Mouse (Mus musculus) lung, embryonic 14.5 days (tissue): ENCODE measurements around the gene Apopt1. TPM values are rescaled to one million over a fixed set of nuclear protein-coding genes. Genes with fewer than 3 reads are reported as not detected.

ENCODE experiments used
- ATAC-seq: fragments of 200-750 bp; cut with Nextera tagmentation; 2 replicates; pipeline ENCODE4 v1.8.0; 2017; ENCODE audit warnings: mild to moderate bottlenecking, moderate TSS enrichment, moderate library complexity; ENCODE audit not compliant: insufficient read depth
- DNase-seq: peaks from one replicate; pipeline ENCODE4 v3.0.0-alpha.2; 2015
- H3K27ac ChIP-seq: fragments of 300-500 bp; sonication (generic); 2 replicates; pipeline ENCODE4 v1.5.1; 2014; ENCODE audit warnings: low read depth, mild to moderate bottlenecking, moderate library complexity
- H3K27me3 ChIP-seq: fragments of 300-500 bp; sonication (generic); 2 replicates; pipeline ENCODE4 v1.6.1; 2014; ENCODE audit warnings: low read length, control low read depth; ENCODE audit not compliant: insufficient read depth
- H3K36me3 ChIP-seq: fragments of 300-500 bp; sonication (generic); 2 replicates; pipeline ENCODE4 v1.6.1; 2014; ENCODE audit warnings: control low read depth; ENCODE audit not compliant: insufficient read depth
- H3K4me1 ChIP-seq: fragments of 300-500 bp; sonication (generic); 2 replicates; pipeline ENCODE4 v1.6.1; 2014; ENCODE audit warnings: antibody characterized with exemption, control low read depth; ENCODE audit not compliant: insufficient read depth
- H3K4me2 ChIP-seq: fragments of 300-500 bp; sonication (generic); 2 replicates; pipeline ENCODE4 v1.6.1; 2014; ENCODE audit warnings: mild to moderate bottlenecking
- H3K4me3 ChIP-seq: fragments of 300-500 bp; sonication (generic); 2 replicates; pipeline ENCODE4 v1.5.1; 2014; ENCODE audit warnings: low read depth, low read length
- H3K9ac ChIP-seq: fragments of 300-500 bp; sonication (generic); 2 replicates; pipeline ENCODE4 v1.6.1; 2014
- H3K9me3 ChIP-seq: fragments of 300-500 bp; sonication (generic); 2 replicates; pipeline ENCODE4 v1.6.1; 2016; ENCODE audit warnings: low read depth, low read length, control low read depth
- CTCF ChIP-seq: IDR thresholded peaks from 2 replicates; pipeline ENCODE4 v1.5.1; 2016; ENCODE audit warnings: antibody characterized with exemption, low read depth
- WGBS: fragments of 180-500 bp; shearing (Covaris S2); extraction: QIAGEN DNeasy Blood & Tissue Kit; methylation state at CpG from one replicate; pipeline ENCODE4 v1.1.7; 2014; 5-methylcytosine and 5-hydroxymethylcytosine counted together
- polyA plus RNA-seq: library from polyadenylated mRNA; unstranded; fragments of >200 nt; fragmentation: Nextera tagmentation; extraction: Ambion mirVana; gene quantifications from 2 replicates; pipeline ENCODE4 v1.2.1, GENCODE M21; 2014

The Apopt1 gene
- polyA plus RNA-seq, 1 experiment from 2014 or later: 57.3 TPM

DNA sequence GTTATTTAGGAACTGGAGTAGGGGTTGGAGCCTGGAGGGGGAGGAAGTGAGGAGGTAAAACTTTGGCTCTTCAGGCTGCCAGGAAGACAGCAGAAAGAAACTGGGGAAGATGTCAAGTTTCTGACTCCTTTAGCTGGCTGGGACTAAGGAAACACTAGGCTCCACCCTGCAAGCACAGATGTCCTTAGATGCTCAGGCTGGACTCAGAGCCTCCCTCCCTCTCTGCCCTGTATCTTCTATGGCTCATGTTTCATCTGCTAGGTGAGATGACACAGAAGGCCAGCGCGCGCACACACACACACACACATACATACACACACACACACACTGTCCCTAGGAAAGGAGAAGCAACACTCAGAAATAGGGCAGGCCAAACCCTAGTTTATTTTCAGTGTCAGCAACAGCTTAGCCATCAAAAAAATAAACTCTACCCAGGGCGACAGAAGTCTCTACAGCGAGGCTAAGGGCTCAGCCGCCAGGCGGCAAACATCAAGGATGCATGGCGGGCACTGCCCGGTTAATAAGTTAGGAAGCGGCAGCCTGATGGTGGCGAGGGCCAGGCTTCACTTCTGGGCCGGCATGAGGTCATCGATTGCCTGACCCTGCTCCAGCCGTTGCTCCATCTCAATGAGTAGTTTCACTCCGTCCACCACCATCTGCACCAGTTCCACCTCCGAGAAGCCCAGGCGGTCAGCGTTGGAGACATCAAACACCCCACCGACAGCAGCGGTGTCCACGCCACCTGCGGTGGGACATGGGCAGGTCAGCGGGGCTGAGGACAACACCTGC, 43.9 kb upstream of the Apopt1 start:
- Histone ChIP-seq H3K36me3 (no peaks in the 10 kb centered on the region), H3K4me2 (peak overlapping the region; percentile 97), H3K9ac (peak overlapping the region; percentile 30), H3K4me1 (peaks cover 21% of the 10 kb centered on the region), H3K9me3 (no peaks in the 10 kb centered on the region), H3K27me3 (peaks cover 39% of the 10 kb centered on the region), H3K4me3 (0 out of 2 replicates have a peak overlapping the region, but pooled peaks have one; percentile 56), H3K27ac (peak overlapping the region; percentile 61)
- ATAC-seq (no peak), DNase-seq (peak; percentile 57)
- TF ChIP-seq CTCF: no peak
- WGBS: 49% methylated on average over 23 of the region's 23 CpGs

GRCm38 (mm10) chr12:111669961-111670360, 43.1 kb upstream of the Apopt1 start:
- DNase-seq: no peak
- 48% methylated on average over 8 of the region's 8 CpGs for WGBS
- peak overlapping the region; percentile 97 for H3K4me2 ChIP-seq
- TF ChIP-seq CTCF: no peak
- H3K27ac ChIP-seq: no peak overlapping the region
- peaks cover 14% of the 10 kb centered on the region for H3K4me1 ChIP-seq
- no peak for ATAC-seq
- peaks cover 40% of the 10 kb centered on the region for H3K27me3 ChIP-seq
- no peaks in the 10 kb centered on the region for H3K36me3 ChIP-seq
- peak overlapping the region; percentile 56; the same call in 1 of the 2 replicates for H3K4me3 ChIP-seq
- no peak overlapping the region; the same call in 1 of the 2 replicates for H3K9ac ChIP-seq
- no peaks in the 10 kb centered on the region for H3K9me3 ChIP-seq

GRCm38 (mm10) chr12:111670371-111670971, 42.6 kb upstream of the Apopt1 start:
- no peak for TF ChIP-seq CTCF
- ATAC-seq: no peak

DNA sequence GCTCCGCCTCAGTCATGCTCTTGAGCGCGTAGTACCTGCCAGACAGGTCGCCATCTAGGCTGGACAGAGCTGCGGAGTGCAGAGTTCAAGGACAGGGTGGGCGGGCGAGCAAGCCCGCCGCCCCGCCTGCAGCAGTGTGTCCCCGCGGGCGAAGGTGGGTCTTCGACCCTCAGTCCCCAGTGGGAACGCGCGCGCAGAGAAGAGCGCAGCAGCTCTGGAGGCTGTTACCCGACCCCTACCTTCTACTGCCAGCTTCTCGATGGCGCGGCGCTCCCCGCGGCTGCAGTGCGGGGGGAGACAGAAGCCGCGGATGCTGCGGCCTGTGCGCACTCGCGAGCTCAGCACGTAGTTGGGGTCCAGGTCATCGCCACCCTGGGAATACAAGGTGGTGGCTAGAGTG, 42.1 kb upstream of the Apopt1 start:
- Histone ChIP-seq H3K9ac (peak overlapping the region; percentile 52), H3K27ac (no peak overlapping the region), H3K36me3 (no peaks in the 10 kb centered on the region), H3K4me2 (peak overlapping the region; percentile 97), H3K4me1 (peaks cover 10% of the 10 kb centered on the region), H3K27me3 (peaks cover 40% of the 10 kb centered on the region), H3K4me3 (peak overlapping the region; percentile 56), H3K9me3 (no peaks in the 10 kb centered on the region)
- TF ChIP-seq CTCF: no peak
- WGBS: 2% methylated on average over 35 of the region's 35 CpGs
- 0 out of 2 replicates have a peak, but pooled peaks have one; percentile 0 for ATAC-seq
- DNase-seq: no peak

More at GRCm38 (mm10) chr12:111670371-111670971, 42.6 kb upstream of the Apopt1 start:
- H3K4me2 ChIP-seq: peak overlapping the region; percentile 97
- DNase-seq: peak; percentile 34
- peak overlapping the region; percentile 56 for H3K4me3 ChIP-seq
- H3K36me3 ChIP-seq: no peaks in the 10 kb centered on the region
- H3K9me3 ChIP-seq: no peaks in the 10 kb centered on the region
- peak overlapping the region; percentile 52 for H3K9ac ChIP-seq
- no peak overlapping the region for H3K27ac ChIP-seq
- H3K4me1 ChIP-seq: peaks cover 10% of the 10 kb centered on the region
- H3K27me3 ChIP-seq: peaks cover 40% of the 10 kb centered on the region
- 14% methylated on average over 29 of the region's 29 CpGs for WGBS

GRCm38 (mm10) chr12:111671431-111671902, 41.6 kb upstream of the Apopt1 start:
- Histone ChIP-seq H3K4me1 (peaks cover 10% of the 10 kb centered on the region), H3K27me3 (peaks cover 40% of the 10 kb centered on the region), H3K9ac (peak overlapping the region; percentile 52), H3K36me3 (no peaks in the 10 kb centered on the region), H3K4me3 (peak overlapping the region; percentile 56), H3K9me3 (no peaks in the 10 kb centered on the region), H3K27ac (no peak overlapping the region), H3K4me2 (peak overlapping the region; percentile 97)
- peak; percentile 9; the same call in 1 of the 2 replicates for ATAC-seq
- no peak for TF ChIP-seq CTCF
- peak; percentile 66 for DNase-seq
- under 1% methylated on average over 34 of the region's 34 CpGs for WGBS

GRCm38 (mm10) chr12:111672176-111672575, 40.9 kb upstream of the Apopt1 start, which contains the start of gene Ckb:
Gene Ckb (minus strand): TSS chr12:111672338.
- no peak for TF ChIP-seq CTCF
- H3K4me1 ChIP-seq: peaks cover 10% of the 10 kb centered on the region
- ATAC-seq (peak; percentile 68), DNase-seq (peak; percentile 90)
- H3K4me3 ChIP-seq: peak within 1 kb of the TSS; percentile 56
- H3K9me3 ChIP-seq: no peaks in the 10 kb centered on the region
- H3K36me3 ChIP-seq: no peaks in the 10 kb centered on the region
- peak within 1 kb of the TSS; percentile 52 for H3K9ac ChIP-seq
- WGBS: 0% methylated on average over 31 of the region's 31 CpGs
- no peak within 1 kb of the TSS for H3K27ac ChIP-seq
- H3K27me3 ChIP-seq: peaks cover 40% of the 10 kb centered on the region
- H3K4me2 ChIP-seq: peak within 1 kb of the TSS; percentile 97

DNA sequence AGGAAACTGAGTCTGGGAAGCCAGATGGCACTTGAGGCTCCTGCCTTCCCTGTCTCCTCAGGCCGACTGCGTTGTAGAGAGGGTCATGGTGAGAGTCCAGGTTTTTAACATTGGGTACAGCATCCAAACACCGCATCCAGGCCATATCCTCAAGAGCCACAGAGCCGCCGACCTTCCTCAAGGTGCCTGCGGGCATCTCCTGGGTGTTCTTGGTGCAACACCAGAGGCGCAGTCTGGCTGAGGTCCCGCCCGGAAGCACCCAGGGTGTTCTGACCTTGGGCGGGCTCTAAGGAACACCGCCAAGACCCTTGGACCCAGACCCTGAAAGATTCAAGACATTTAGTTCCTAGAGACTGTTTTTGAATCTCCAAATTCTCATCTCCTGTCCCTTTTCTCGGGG, 40.5 kb upstream of the Apopt1 start:
- WGBS: 11% methylated on average over 12 of the region's 12 CpGs
- no peak for TF ChIP-seq CTCF
- Histone ChIP-seq H3K27ac (no peak overlapping the region), H3K36me3 (no peaks in the 10 kb centered on the region), H3K4me1 (peaks cover 10% of the 10 kb centered on the region), H3K4me3 (peak overlapping the region; percentile 56), H3K27me3 (peaks cover 40% of the 10 kb centered on the region), H3K4me2 (peak overlapping the region; percentile 97), H3K9ac (peak overlapping the region; percentile 52; the same call in 1 of the 2 replicates), H3K9me3 (no peaks in the 10 kb centered on the region)
- ATAC-seq (no peak; the same call in 1 of the 2 replicates), DNase-seq (no peak)
